Mouse (Mus musculus) liver, postnatal 0 days (tissue): ENCODE data around the gene Cav2.

Experiments
- CTCF ChIP-seq: sonication (generic); IDR thresholded peaks from 2 replicates; pipeline ENCODE4 v1.5.1; 2016; ENCODE audit warnings: antibody characterized with exemption, low read depth
- EP300 ChIP-seq: IDR thresholded peaks from 2 replicates; pipeline ENCODE4 v1.6.1; 2016; ENCODE audit warnings: antibody characterized with exemption, low read depth, mild to moderate bottlenecking

GRCm38 (mm10) chr6:17246959-17247358 lies 34.0 kb upstream of the Cav2 start:
- TF ChIP-seq CTCF, result no peak
- no peak for TF ChIP-seq EP300
